8 mouse cellular contexts compared by ENCODE assay signal in genomic region chr16:92695981-92696380, GRCm38 (mm10).
A peak's percentile ranks its signal among the peaks of the same experiment; 100 is the strongest.
DNase-seq lines count a peak whose midpoint lies in the region; ATAC-seq and TF ChIP-seq lines count a peak whose summit lies in the region.

No protein-coding gene starts in this region.

- intact Hi-C loops in heart, adult 2 months (cut with DNase I): loop anchor here (2.0 to 5.0 kb wide), 3 partner anchors 125 to 846 kb away; no protein-coding TSS in a partner anchor

- TF ChIP-seq POLR2A in heart, adult 2 months (IDR thresholded peaks at IDR 0.05; ENCODE audit: insufficient read depth, low read depth, low read length): no peak

- H3K9me3 ChIP-seq in midbrain, embryonic 11.5 days (ENCODE audit: control insufficient read depth, low read length): no peaks in the 10 kb centered on the region
- H3K9me3 ChIP-seq in midbrain, embryonic 16.5 days (replicated peaks; ENCODE audit: control insufficient read depth, low read length, poor library complexity, severe bottlenecking): no peaks in the 10 kb centered on the region
- H3K9me3 ChIP-seq in limb, embryonic 10.5 days (replicated peaks): no peaks in the 10 kb centered on the region
- no peaks in the 10 kb centered on the region for H3K9me3 ChIP-seq in stomach, embryonic 15.5 days

- peaks cover 2% of the 10 kb centered on the region for H3K4me1 ChIP-seq in heart, adult 2 months (ENCODE audit: control insufficient read depth, insufficient read depth, low read length)
- H3K4me1 ChIP-seq in midbrain, embryonic 11.5 days (ENCODE audit: control insufficient read depth, insufficient read depth, low read length): peaks cover 20% of the 10 kb centered on the region
- peaks cover 23% of the 10 kb centered on the region for H3K4me1 ChIP-seq in midbrain, embryonic 16.5 days (ENCODE audit: control insufficient read depth, insufficient read depth, low read length)
- peaks cover 52% of the 10 kb centered on the region for H3K4me1 ChIP-seq in limb, embryonic 10.5 days
- H3K4me1 ChIP-seq in stomach, embryonic 15.5 days: peaks cover 26% of the 10 kb centered on the region

- no peak for ATAC-seq in midbrain, embryonic 11.5 days (ENCODE audit: low FRiP score)
- no peak for ATAC-seq in midbrain, embryonic 16.5 days
- ATAC-seq in stomach, embryonic 15.5 days (ENCODE audit: insufficient read depth, low FRiP score, low read depth): no peak

- no peaks in the 10 kb centered on the region for H3K79me2 ChIP-seq in heart, adult 2 months (replicated peaks; ENCODE audit: control insufficient read depth, insufficient read depth, low read length)

- H3K27ac ChIP-seq in heart, adult 2 months: no peak overlapping the region
- no peak overlapping the region for H3K27ac ChIP-seq in midbrain, embryonic 11.5 days (ENCODE audit: low read depth, low read length)
- no peak overlapping the region for H3K27ac ChIP-seq in midbrain, embryonic 16.5 days (ENCODE audit: low read length)
- H3K27ac ChIP-seq in limb, embryonic 10.5 days: 0 out of 2 replicates have a peak overlapping the region, but pooled peaks have one; percentile 62
- H3K27ac ChIP-seq in stomach, embryonic 15.5 days: no peak overlapping the region

- WGBS in heart, adult 2 months: 18% methylated on average over 12 of the region's 12 CpGs
- WGBS in midbrain, embryonic 11.5 days: 11% methylated on average over 12 of the region's 12 CpGs
- 12% methylated on average over 12 of the region's 12 CpGs for WGBS in midbrain, embryonic 16.5 days
- WGBS in limb, embryonic 10.5 days: 11% methylated on average over 12 of the region's 12 CpGs
- WGBS in stomach, embryonic 15.5 days: 11% methylated on average over 12 of the region's 12 CpGs

- H3K4me3 ChIP-seq in heart, adult 2 months: peak overlapping the region; percentile 4; the same call in 1 of the 2 replicates
- peak overlapping the region; percentile 18; the same call in 1 of the 2 replicates for H3K4me3 ChIP-seq in midbrain, embryonic 11.5 days (ENCODE audit: low read depth, low read length)
- H3K4me3 ChIP-seq in midbrain, embryonic 16.5 days (ENCODE audit: low read depth, low read length): no peak overlapping the region
- peak overlapping the region; percentile 50 for H3K4me3 ChIP-seq in limb, embryonic 10.5 days
- H3K4me3 ChIP-seq in stomach, embryonic 15.5 days (replicated peaks): peak overlapping the region; percentile 46

- DNase-seq in heart, adult 2 months: no peak
- DNase-seq in heart, adult 8-10 months (ENCODE audit: low spot score): no peak
- peak; percentile 94 for DNase-seq in midbrain, embryonic 11.5 days (ENCODE audit: low spot score, missing footprints)
- DNase-seq in limb, embryonic 10.5 days (ENCODE audit: low spot score): no peak
- no peak for DNase-seq in c-Kit-positive CD71-positive TER-119-positive erythroid progenitor cells, embryonic 14.5 days (ENCODE audit: low spot score)
- DNase-seq in frontal cortex, postnatal 14 days (ENCODE audit: low spot score in 2 of 2): no peak

- no peaks in the 10 kb centered on the region for H3K36me3 ChIP-seq in heart, adult 2 months (ENCODE audit: control insufficient read depth, insufficient read depth, low read length)
- no peaks in the 10 kb centered on the region for H3K36me3 ChIP-seq in midbrain, embryonic 11.5 days (ENCODE audit: control insufficient read depth, insufficient read depth, low read length)
- no peaks in the 10 kb centered on the region for H3K36me3 ChIP-seq in midbrain, embryonic 16.5 days (ENCODE audit: control insufficient read depth, insufficient read depth, low read length)
- no peaks in the 10 kb centered on the region for H3K36me3 ChIP-seq in limb, embryonic 10.5 days
- no peaks in the 10 kb centered on the region for H3K36me3 ChIP-seq in stomach, embryonic 15.5 days

- no peak for TF ChIP-seq CTCF in heart, adult 2 months (IDR thresholded peaks at IDR 0.05)

- peaks cover 11% of the 10 kb centered on the region for H3K27me3 ChIP-seq in heart, adult 2 months (ENCODE audit: control insufficient read depth, insufficient read depth, low read length)
- peaks cover 90% of the 10 kb centered on the region for H3K27me3 ChIP-seq in midbrain, embryonic 11.5 days (ENCODE audit: control insufficient read depth, insufficient read depth, low read length)
- H3K27me3 ChIP-seq in midbrain, embryonic 16.5 days (ENCODE audit: control insufficient read depth, insufficient read depth, low read depth, low read length): peaks cover 61% of the 10 kb centered on the region
- peaks cover 98% of the 10 kb centered on the region for H3K27me3 ChIP-seq in limb, embryonic 10.5 days (ENCODE audit: low read depth, poor library complexity, severe bottlenecking)
- H3K27me3 ChIP-seq in stomach, embryonic 15.5 days (replicated peaks): peaks cover 35% of the 10 kb centered on the region

- peak overlapping the region; percentile 35 for H3K4me2 ChIP-seq in midbrain, embryonic 11.5 days
- H3K4me2 ChIP-seq in midbrain, embryonic 16.5 days (ENCODE audit: low read length): no peak overlapping the region
- H3K4me2 ChIP-seq in stomach, embryonic 15.5 days: peak overlapping the region; percentile 45

- TF ChIP-seq EP300 in heart, adult 2 months (IDR thresholded peaks at IDR 0.05; ENCODE audit: insufficient read depth, low read depth, low read length): no peak

- no peak overlapping the region for H3K9ac ChIP-seq in heart, adult 2 months (ENCODE audit: low read depth, low read length)
- H3K9ac ChIP-seq in midbrain, embryonic 11.5 days (ENCODE audit: low read length): no peak overlapping the region
- no peak overlapping the region for H3K9ac ChIP-seq in midbrain, embryonic 16.5 days (ENCODE audit: low read depth, low read length)
- peak overlapping the region; percentile 32; the same call in 1 of the 2 replicates for H3K9ac ChIP-seq in stomach, embryonic 15.5 days
